Mouse (Mus musculus) lung, adult 2 months (tissue): ENCODE measurements around the gene Olfr143.

ENCODE experiments used
- CTCF ChIP-seq: fragments of 200-500 bp; IDR thresholded peaks from 2 replicates; pipeline ENCODE4 v1.5.1; 2011; ENCODE audit warnings: mild to moderate bottlenecking, low read length, control low read depth; ENCODE audit not compliant: insufficient read depth
- POLR2A ChIP-seq: fragments of 200-500 bp; IDR thresholded peaks from 2 replicates; pipeline ENCODE4 v1.6.1; 2011; ENCODE audit warnings: low read depth, mild to moderate bottlenecking, control low read depth, low read length, borderline replicate concordance; ENCODE audit errors: extremely low read depth

- no peak for TF ChIP-seq POLR2A
- no peak for TF ChIP-seq CTCF
Observed at GRCm38 (mm10) chr9:38252474-38252873, at the start of gene Olfr143.
